Mouse (Mus musculus) olfactory bulb, adult 2 months (tissue): ENCODE data around the gene Prpf6. TPM values are rescaled to one million over a fixed set of nuclear protein-coding genes. Genes with fewer than 3 reads are reported as not detected.

Source experiments
- H3K27ac ChIP-seq: fragments of 200-500 bp; 2 replicates; pipeline ENCODE4 v1.5.1; 2012; ENCODE audit warnings: low read depth, low read length; ENCODE audit not compliant: insufficient read depth
- H3K4me1 ChIP-seq: fragments of 200-500 bp; 2 replicates; pipeline ENCODE4 v1.6.1; 2012; ENCODE audit warnings: low read length; ENCODE audit not compliant: control insufficient read depth, insufficient read depth
- H3K4me3 ChIP-seq: fragments of 200-500 bp; 2 replicates; pipeline ENCODE4 v1.5.1; 2012; ENCODE audit warnings: mild to moderate bottlenecking, low read depth, low read length, moderate library complexity; ENCODE audit not compliant: insufficient read depth
- CTCF ChIP-seq: fragments of 200-500 bp; IDR thresholded peaks from 2 replicates; pipeline ENCODE4 v1.5.1; 2012; ENCODE audit warnings: low read depth, mild to moderate bottlenecking, low read length, moderate library complexity; ENCODE audit not compliant: insufficient read depth
- POLR2A ChIP-seq: fragments of 200-500 bp; IDR thresholded peaks from 2 replicates; pipeline ENCODE4 v1.6.1; 2012; ENCODE audit warnings: mild to moderate bottlenecking, low read depth, low read length, moderate library complexity; ENCODE audit not compliant: insufficient read depth
- WGBS: fragments of 180-500 bp; shearing (Covaris S2); methylation state at CpG from one replicate; pipeline ENCODE4 v1.1.7; 2018; 5-methylcytosine and 5-hydroxymethylcytosine counted together
- polyA plus RNA-seq: library from polyadenylated mRNA; stranded (reverse); fragments of >200 nt; gene quantifications from 2 replicates; pipeline ENCODE4 v1.2.4, GENCODE M21; 2012; ENCODE audit warnings: low replicate concordance; ENCODE audit not compliant: missing spikeins, insufficient read depth, insufficient read length

Gene Prpf6
- polyA plus RNA-seq, 1 experiment: not detected

DNA sequence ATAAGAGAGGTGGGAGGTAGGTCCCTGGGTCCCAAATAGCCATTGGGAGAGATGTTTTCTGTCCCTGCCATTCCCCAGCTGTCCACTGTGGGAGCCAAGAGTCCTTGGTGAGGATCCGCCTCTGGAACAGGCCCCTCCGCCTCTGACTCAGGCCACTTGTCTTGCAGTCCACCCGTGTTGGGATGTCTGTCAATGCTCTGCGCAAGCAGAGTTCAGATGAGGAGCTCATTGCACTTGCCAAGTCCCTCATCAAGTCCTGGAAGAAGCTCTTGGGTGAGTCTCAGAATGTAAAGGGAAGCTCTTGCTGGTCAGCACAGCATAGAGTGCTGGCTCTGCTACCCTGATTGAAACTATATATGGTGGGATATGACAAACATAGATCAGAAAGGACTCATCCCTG, 91.7 kb downstream of the Prpf6 start:
- peaks cover 9% of the 10 kb centered on the region for H3K4me1 ChIP-seq
- no peak overlapping the region for H3K4me3 ChIP-seq
- TF ChIP-seq POLR2A (no peak), CTCF (no peak)
- no peak overlapping the region for H3K27ac ChIP-seq
- 69% methylated on average over 4 of the region's 4 CpGs for WGBS

DNA sequence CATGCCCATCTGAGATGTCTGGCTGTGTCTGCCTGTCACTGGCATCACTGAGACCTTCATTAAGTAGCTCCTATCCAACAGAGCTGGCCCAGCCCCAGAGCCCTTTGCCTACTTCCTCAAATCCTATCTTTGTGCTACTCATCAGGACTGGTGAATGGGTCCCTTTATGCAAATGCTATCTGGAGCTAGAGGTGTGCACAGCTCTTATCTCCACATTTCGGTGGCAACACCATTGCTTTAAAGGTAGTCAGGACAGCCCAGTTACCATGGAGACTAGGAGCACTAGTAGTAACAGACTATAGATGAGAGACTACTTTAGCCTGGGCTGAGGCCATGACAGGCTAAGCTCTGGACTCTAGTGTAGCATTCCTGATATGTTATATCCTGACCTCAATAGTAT, 93.0 kb downstream of the Prpf6 start:
- peaks cover 8% of the 10 kb centered on the region for H3K4me1 ChIP-seq
- H3K27ac ChIP-seq: no peak overlapping the region
- TF ChIP-seq CTCF: no peak
- no peak for TF ChIP-seq POLR2A
- WGBS: 64% methylated on average over 1 of the region's 1 CpGs
- no peak overlapping the region for H3K4me3 ChIP-seq

DNA sequence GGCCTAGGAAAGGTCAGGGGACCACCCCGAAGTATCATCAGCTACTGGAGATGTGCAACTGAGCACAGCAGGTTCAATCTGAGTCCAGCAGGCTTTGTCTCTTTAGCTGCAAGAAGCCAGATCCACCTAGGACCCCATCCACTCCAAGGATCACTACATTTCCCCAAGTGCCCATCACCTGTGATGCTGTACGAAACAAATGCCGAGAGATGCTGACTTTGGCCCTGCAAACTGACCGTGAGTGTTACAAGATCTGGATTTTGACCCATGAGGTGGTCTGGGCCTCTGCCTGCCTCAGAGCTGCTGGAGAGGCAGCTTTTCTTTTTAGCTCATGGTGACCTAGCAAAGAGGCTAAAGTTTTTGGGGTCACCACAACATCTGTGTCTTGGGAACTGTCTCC, 94.0 kb downstream of the Prpf6 start:
- WGBS: 94% methylated on average over 4 of the region's 4 CpGs
- no peak for TF ChIP-seq CTCF
- TF ChIP-seq POLR2A: no peak
- Histone ChIP-seq H3K4me1 (peaks cover 5% of the 10 kb centered on the region), H3K4me3 (no peak overlapping the region), H3K27ac (no peak overlapping the region)

DNA sequence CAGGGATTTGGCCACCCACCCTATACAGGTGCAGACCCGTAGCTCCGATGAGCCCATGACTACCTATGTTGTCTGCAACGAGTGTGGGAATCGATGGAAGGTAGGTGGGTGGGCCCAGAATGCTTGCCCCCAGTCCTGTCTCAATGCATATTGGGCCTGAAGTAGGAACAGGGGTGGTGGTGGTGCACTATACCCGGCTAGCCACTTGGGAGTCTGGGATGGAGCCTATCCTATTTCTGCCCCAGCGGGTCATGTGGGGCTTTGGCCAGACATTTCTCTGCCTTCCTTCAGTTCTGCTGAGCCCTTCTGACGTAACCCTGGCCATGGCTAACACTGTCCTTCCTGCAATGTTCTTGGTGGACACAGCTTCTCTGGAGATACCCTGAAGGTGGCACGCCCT, 95.9 kb downstream of the Prpf6 start:
- Histone ChIP-seq H3K4me3 (no peak overlapping the region), H3K27ac (no peak overlapping the region), H3K4me1 (no peaks in the 10 kb centered on the region)
- WGBS: 96% methylated on average over 8 of the region's 8 CpGs
- TF ChIP-seq POLR2A (no peak), CTCF (no peak)

DNA sequence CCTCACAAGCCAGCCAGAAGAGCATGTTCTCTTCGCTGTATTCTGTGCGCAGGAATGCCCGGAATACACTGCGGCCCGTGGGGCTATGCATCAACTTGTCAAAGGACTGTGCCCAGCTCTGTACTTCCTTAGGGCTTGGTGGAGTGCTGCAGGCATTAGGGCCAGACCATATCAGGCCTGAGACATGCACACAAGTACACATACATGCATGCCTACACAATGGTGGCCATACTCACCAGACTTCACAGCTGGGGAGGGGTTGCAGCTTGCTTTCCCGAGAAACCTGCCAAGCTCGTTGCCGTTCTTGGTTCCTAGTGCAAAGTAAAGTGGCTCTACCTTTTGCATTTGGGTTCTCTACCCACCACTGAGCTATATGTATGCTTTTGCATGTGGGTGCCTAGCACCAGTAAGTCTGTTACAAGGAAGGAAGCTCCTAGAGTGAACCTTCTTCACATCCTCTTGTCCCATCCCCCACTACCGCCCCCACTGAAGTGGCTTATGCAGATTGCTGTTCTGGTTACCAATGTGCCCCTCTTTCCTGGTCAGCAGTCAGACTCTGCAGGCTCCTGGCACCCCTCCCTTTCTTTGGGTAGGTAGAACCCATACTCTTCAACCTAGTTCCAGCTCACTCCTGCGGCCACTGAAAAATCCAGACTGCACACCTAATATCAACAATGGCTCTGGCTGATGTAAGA, 97.9 kb downstream of the Prpf6 start:
- 91% methylated on average over 10 of the region's 10 CpGs for WGBS
- TF ChIP-seq CTCF (no peak), POLR2A (no peak)

DNA sequence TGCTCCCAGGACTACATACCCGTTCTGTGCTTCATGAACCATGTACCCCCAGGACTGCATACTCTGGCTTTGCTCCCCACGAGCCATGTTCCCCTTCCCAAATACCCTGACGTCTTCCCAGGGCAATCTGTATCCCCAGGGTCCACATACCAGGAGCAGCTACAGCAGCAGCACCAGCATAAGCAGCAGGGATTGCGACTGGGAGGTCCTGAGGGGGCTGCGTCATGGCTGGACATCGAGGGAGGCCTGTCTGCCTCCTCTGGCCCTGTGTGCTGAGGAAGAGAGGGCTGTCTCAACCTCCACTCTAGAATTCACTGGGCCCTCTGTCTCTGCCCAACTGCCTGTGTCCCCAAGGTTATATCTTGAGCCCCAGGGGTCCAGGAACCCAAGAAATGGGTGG, 99.4 kb downstream of the Prpf6 start:
- TF ChIP-seq CTCF: no peak
- TF ChIP-seq POLR2A: no peak
- H3K4me1 ChIP-seq: peaks cover 6% of the 10 kb centered on the region
- WGBS: 90% methylated on average over 6 of the region's 6 CpGs
- H3K4me3 ChIP-seq: no peak overlapping the region
- H3K27ac ChIP-seq: no peak overlapping the region

More for the DNA sequence above, 97.9 kb downstream of the Prpf6 start:
- H3K4me3 ChIP-seq: no peak overlapping the region
- no peak overlapping the region for H3K27ac ChIP-seq
- peaks cover 6% of the 10 kb centered on the region for H3K4me1 ChIP-seq

DNA sequence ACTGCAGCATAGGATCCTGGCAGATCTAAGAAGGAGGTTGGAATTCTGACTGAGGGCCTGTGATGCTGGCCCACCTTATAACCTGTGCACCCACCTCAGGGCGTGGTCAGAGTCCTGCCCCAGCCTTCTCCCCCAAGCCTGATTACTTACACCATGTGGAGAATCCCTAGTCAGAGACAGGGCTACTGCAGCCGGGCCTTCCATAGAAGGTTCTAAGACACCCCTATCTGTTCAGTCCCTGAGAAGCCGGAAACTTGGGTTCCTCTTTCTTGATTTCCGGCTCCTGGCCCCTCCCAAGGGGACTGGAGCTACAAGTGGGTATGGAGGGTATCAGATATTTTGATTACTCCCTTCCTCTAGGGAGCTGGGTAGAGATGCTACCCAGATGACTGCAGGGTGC, 99.9 kb downstream of the Prpf6 start:
- peaks cover 6% of the 10 kb centered on the region for H3K4me1 ChIP-seq
- 87% methylated on average over 4 of the region's 4 CpGs for WGBS
- H3K27ac ChIP-seq: no peak overlapping the region
- H3K4me3 ChIP-seq: no peak overlapping the region
- TF ChIP-seq POLR2A (no peak), CTCF (no peak)

DNA sequence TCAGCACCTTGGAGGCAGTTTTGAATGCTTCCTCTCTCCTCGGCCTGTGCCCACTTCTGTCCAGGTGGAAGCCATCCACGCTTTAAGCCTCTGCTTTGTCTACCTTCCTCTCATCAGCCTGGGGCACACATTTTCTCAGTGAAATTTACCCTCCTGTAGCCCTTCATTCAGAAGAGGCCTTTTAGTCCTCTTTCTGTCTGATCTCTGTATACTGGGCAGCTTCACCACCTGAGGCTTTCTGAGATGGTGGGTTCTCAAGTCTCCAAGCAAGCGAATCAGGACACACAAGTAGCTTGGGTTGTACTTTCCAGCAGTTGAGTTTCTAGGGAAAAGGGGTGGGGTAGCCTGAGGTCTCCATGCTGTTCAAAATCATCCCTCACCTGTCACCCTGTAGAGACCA, 100.6 kb downstream of the Prpf6 start:
- Histone ChIP-seq H3K27ac (no peak overlapping the region), H3K4me3 (no peak overlapping the region), H3K4me1 (peaks cover 6% of the 10 kb centered on the region)
- no peak for TF ChIP-seq POLR2A
- no peak for TF ChIP-seq CTCF
- 96% methylated on average over 3 of the region's 3 CpGs for WGBS

DNA sequence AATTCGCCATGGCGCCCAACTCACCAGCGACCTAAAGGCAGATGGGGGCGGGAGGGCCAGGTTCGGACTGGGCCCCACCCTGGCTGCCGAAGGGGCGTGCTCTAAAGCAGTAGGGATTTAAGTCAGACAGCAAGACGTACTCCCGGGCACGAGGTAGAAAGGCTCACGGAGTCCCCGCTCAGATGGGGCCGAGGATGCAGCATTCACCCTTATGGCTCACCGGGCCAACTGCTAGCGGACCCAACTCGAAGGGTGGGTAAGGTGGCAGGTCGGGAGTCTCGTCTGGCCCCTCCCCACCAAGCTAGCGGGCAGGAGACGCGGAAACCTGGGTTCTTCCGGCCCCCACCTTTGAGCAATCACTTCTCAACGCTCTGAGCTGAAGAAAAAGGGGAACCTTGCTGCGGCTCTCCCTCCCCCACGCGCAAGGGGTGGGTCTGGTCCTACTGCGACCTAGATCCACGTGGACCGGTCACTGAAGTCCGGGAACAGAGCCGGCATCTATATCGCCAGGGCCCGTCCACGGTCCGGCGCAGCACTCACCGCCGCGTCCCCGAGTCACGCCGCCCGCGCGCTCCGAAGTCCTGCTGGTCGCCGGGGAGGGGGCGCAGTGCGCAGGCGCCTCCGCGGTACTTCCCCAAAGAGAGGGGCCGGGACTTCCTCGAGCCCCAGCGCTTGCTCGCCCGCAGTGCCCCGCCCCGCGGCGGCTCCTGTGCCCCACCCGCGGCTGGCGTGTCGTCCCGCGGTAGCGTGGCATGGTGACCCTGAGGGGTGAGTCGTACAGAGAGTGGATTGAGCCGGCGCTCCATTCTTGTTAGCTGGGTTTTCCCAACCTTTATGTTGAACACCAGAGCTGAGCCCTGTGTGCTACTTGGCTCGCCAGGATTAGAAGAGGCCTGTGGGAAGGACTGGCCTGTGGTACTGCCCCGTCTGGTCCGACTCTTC, 101.9 kb downstream of the Prpf6 start, which contains the start of gene Rgs19:
Rgs19 (minus strand) TSS at position 639 of the 942 bp plus-strand sequence.
- under 1% methylated on average over 75 of the region's 75 CpGs for WGBS
- peak within 1 kb of the TSS; percentile 77 for H3K4me3 ChIP-seq
- TF ChIP-seq CTCF (no peak), POLR2A (peak; percentile 63; the same call in 1 of the 2 replicates)
- no peak within 1 kb of the TSS for H3K27ac ChIP-seq
- H3K4me1 ChIP-seq: peaks cover 6% of the 10 kb centered on the region
